Mouse (Mus musculus) macrophage (primary cell): ENCODE results near the gene Lmo3. TPM values are rescaled to one million over a fixed set of nuclear protein-coding genes. Genes with fewer than 3 reads are reported as not detected.

ENCODE experiments used
- H3K27ac ChIP-seq: fragments of 350-480 bp; formaldehyde crosslinking; 2 replicates; pipeline ENCODE4 v1.9.0; 2021
- H3K36me3 ChIP-seq: fragments of 350-480 bp; formaldehyde crosslinking; 2 replicates; pipeline ENCODE4 v1.9.0; 2021; ENCODE audit errors: inconsistent target
- H3K4me3 ChIP-seq: fragments of 350-480 bp; formaldehyde crosslinking; 2 replicates; pipeline ENCODE4 v1.9.0; 2021; ENCODE audit errors: inconsistent target
- H3K79me2 ChIP-seq: fragments of 350-480 bp; formaldehyde crosslinking; 2 replicates; pipeline ENCODE4 v1.9.0; 2021; ENCODE audit errors: inconsistent target
- WGBS: methylation state at CpG from one replicate; pipeline ENCODE4 v1.1.7; 2026; ENCODE audit warnings: inconsistent platforms; ENCODE audit not compliant: missing documents; 5-methylcytosine and 5-hydroxymethylcytosine counted together
- polyA plus RNA-seq: library from polyadenylated mRNA; stranded (reverse); fragments of 250-400 nt; gene quantifications from 3 replicates; pipeline ENCODE4 v1.2.4, GENCODE M21; 2018; ENCODE audit warnings: inconsistent platforms

Lmo3 gene
- polyA plus RNA-seq, 1 experiment from 2014 or later, result not detected

DNA sequence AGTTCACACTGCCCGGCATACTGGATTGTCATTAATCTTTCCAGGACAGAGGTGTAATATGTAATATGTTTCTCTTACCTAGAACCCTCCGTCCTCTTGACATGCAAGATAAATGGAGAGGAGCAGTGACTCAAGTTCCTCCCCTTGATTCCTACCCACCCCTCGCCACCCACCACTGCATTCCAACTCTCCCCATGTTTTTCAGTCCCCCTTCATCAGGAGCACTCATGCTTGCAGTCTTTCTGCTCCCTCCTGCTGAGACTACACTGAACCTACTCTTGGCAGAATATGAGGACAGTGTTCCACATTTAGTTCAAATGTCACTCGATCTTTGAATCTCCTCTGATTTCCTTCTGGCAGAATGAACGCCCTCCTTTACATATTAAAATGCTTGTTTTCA lies 190.7 kb downstream of the Lmo3 start:
- WGBS, result 77% methylated on average over 5 of the region's 5 CpGs
- Histone ChIP-seq H3K4me3 (no peak overlapping the region), H3K79me2 (no peaks in the 10 kb centered on the region), H3K27ac (no peak overlapping the region), H3K36me3 (no peaks in the 10 kb centered on the region)

DNA sequence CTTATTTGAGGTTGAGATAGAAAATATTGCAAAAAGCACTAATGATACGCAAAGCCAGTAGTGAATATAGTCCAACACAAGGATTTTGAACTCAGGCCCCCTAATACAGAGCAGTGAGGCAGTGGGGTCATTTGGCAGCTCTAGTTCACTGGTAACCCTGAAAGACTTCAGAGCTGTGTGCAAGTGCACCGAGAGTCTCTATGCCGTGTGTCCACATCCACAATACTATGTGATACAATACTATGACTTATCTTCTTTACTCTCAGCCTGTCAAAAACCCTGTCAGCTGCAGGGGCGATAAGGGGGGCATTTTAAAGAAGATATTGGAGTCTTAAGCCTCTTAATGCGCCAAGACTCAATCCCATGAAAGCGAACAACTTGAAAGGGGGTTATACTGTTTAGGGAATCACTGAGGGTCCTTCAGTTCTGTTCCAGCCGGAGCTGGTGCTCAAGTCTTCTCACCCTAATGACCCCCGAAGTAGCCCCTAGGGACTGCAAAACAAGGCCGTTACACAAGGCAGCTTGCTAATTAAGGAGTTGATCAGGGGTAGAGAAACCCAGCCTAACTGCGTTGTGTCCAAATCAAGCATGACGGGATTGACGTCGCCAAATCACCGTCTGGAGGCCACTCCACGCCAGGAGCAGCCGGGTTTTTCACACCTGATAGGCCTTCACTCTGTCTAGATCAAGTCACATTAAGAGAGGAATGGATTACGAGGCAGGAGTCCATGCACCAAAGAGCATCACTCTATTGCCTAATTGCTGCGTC lies 193.4 kb downstream of the Lmo3 start:
- Histone ChIP-seq H3K79me2 (no peaks in the 10 kb centered on the region), H3K36me3 (no peaks in the 10 kb centered on the region), H3K4me3 (no peak overlapping the region), H3K27ac (no peak overlapping the region)
- WGBS, result 93% methylated on average over 18 of the region's 18 CpGs

DNA sequence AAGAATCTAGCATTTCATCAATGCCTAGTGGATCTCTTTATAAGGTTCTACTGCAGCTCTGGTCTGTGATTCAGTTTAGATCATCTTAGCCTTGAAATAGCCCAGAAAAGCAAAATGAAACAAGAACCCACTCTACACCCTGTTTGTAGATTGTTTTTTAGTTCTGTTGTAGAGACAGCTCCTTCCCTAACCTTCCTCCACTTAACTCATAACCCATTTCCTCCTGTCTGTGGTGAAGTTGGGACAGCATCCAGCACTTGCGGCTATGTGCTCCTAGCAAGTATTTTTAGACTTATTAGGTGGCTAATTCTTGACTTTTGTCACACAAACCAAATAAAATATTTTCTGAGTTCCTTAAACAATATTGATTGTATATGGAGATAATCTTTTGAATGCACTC lies 198.6 kb downstream of the Lmo3 start:
- Histone ChIP-seq H3K79me2 (no peaks in the 10 kb centered on the region), H3K4me3 (no peak overlapping the region), H3K27ac (no peak overlapping the region), H3K36me3 (no peaks in the 10 kb centered on the region)
- WGBS, result 0% methylated on average over 1 of the region's 1 CpGs

DNA sequence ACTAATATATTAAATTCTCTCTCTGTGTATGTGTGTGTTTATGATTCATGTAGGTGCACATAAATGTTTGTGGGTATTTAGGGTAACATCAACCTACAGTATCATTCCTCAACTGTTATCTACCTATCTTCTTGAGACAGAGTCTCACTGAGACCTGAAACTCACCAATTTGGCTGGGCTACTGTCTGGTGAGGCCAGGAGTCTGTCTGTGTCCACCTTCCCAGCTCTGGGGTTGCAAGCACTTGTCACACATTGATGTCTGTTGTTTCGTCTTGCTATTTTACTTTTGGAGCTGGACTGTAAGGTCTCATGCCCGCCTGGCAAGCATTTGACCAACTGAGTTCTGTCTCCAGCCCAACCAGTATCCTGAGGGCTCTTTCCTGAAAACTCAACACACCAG lies 210.6 kb downstream of the Lmo3 start:
- H3K36me3 ChIP-seq, result no peaks in the 10 kb centered on the region
- H3K4me3 ChIP-seq, result no peak overlapping the region
- H3K27ac ChIP-seq, result no peak overlapping the region
- 85% methylated on average over 2 of the region's 2 CpGs for WGBS
- no peaks in the 10 kb centered on the region for H3K79me2 ChIP-seq

DNA sequence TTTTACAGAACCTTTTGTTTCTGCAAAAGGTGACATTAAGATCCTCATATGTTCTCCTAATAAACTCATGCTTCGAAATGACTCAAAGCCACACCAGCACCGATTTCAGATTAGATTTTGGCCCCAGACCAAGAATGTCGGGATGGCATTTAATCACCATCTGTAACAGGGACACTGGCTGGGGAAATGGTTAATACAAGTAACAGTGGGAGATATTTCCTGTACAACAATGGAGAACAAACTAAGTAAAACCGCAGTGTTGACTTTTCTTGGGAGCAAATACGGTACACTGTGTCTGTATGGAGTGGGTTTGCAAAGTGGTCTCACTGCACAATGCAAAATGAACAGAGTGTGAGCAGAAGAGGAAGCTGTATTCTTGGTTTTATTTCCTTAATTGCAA lies 217.7 kb downstream of the Lmo3 start:
- H3K79me2 ChIP-seq, result no peaks in the 10 kb centered on the region
- no peaks in the 10 kb centered on the region for H3K36me3 ChIP-seq
- H3K4me3 ChIP-seq, result no peak overlapping the region
- 2% methylated on average over 5 of the region's 5 CpGs for WGBS
- H3K27ac ChIP-seq, result no peak overlapping the region

DNA sequence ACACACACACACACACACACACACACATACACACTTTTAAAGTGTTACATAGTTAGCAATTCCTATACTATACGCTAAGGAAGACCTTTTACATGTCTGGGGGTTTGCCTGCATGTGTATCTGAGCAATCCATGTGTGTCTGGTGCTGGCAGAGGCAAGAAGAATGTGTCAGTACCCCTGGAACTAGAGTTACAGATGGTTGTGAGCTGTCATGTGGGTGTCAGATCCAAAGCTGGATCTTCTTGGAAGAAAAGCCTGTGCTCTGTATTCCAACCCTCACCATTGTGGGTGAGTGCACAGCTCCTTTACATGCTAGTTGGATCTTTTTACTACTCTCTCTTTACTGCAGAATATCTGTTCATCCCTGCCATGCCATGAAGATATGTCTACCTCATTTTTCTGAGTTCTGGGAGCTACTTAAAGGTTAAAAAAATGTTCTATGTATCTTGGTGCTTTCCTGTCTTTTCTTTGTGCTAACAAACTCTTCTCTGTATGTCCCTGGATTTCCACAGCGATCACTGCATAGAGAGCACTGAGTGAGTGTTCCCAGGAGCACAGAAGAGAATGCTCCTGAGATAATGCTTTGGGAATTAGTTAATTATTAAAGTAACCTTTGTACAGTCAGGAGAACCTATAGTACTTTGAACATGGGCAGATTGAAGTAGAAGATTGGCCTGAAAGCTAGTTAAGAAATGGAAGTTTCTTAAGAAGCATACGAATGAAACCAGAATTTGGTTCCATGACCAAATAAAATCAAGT lies 231.0 kb downstream of the Lmo3 start:
- 84% methylated on average over 3 of the region's 3 CpGs for WGBS
- H3K27ac ChIP-seq, result no peak overlapping the region
- H3K4me3 ChIP-seq, result no peak overlapping the region
- no peaks in the 10 kb centered on the region for H3K36me3 ChIP-seq
- no peaks in the 10 kb centered on the region for H3K79me2 ChIP-seq

DNA sequence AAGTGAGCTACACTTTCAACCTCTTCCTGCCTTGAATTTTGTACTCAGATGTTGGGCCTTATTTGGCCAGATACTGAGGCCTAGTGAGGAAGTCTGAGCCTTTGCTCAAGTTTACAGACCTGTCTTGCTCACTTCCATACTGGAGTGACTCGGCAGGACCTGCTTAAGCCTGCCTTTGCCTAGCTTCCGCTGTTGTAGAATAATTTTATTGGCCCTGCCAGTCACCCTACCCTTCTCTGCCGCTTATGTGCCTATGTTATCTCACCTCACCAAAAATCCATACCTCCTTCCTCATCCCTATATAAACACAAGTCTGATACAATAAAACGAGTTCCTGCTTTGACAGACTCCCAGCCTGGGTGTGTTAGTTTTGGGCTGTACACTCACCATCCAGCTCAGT lies 235.2 kb downstream of the Lmo3 start:
- H3K27ac ChIP-seq, result no peak overlapping the region
- no peak overlapping the region for H3K4me3 ChIP-seq
- H3K79me2 ChIP-seq, result no peaks in the 10 kb centered on the region
- no peaks in the 10 kb centered on the region for H3K36me3 ChIP-seq
- WGBS, result 73% methylated on average over 4 of the region's 4 CpGs

DNA sequence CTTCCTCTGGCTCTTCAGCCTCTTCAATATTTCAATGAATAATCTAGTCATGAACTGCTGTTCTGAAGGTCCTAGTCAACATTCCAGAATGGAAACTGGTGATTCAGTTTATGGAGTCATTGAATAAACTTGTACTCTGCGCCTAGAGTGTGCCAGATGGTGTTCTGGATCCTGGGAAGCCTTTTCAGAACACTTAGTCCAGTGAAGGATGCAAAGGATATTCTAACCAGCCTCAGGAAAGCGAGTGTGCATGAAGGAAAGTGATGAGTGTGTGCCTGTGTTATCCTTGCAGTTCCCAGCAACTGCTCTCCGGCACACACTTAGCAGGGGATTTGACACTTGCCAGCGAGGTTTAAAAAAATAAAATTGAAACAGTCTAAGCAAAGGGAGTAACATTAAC lies 245.9 kb downstream of the Lmo3 start:
- no peak overlapping the region for H3K27ac ChIP-seq
- H3K4me3 ChIP-seq, result no peak overlapping the region
- H3K79me2 ChIP-seq, result no peaks in the 10 kb centered on the region
- WGBS, result 77% methylated on average over 4 of the region's 4 CpGs
- no peaks in the 10 kb centered on the region for H3K36me3 ChIP-seq

DNA sequence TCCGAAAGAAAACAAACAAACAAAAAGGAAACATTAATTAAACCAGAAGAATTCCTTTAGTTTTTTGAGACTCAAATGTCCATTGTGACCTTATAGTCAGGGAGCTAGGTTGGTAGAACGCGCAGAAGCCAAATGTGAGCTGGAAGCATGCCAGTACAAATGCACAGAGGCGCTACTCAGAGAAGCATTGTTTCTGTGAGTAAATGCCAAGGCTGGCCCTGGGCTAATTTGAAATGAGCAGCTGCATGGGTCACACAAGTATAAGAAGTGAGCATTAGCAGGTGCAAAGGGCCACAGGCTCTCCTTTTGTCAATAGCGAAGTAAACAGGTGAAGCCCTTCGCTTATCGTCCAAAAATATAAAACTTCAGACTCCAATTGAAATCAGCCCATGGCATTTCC lies 247.8 kb downstream of the Lmo3 start:
- WGBS, result 92% methylated on average over 7 of the region's 7 CpGs
- no peak overlapping the region for H3K4me3 ChIP-seq
- no peaks in the 10 kb centered on the region for H3K36me3 ChIP-seq
- no peaks in the 10 kb centered on the region for H3K79me2 ChIP-seq
- H3K27ac ChIP-seq, result no peak overlapping the region

DNA sequence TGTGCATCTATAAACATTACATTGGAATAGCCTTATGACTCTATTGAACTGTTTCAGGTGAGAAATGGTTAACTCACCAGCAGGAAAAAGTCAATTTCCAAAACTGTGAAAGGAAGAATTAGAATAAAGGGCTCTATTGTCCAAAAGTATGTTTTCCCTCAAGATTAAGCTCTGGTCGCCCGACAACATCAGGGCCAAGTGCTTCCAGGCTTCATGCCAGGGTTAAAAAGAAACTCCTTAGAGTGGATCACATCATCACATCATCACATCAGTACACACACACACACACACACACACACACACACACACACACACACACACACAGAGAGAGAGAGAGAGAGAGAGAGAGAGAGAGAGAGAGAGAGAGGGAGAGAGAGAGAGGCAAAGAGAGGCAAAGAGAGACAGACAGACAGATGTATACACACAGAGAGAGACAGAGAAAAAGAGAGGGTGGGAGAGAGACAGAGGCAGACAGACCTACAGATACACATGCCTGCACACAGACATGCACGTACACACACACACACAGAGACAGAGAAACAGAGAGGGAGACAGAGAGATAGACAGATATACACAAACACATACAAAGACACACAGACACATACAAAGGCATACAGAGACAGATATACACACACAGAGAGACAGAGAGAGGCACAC lies 255.9 kb downstream of the Lmo3 start:
- H3K27ac ChIP-seq, result no peak overlapping the region
- no peaks in the 10 kb centered on the region for H3K79me2 ChIP-seq
- no peak overlapping the region for H3K4me3 ChIP-seq
- WGBS, result 52% methylated on average over 2 of the region's 3 CpGs
- no peaks in the 10 kb centered on the region for H3K36me3 ChIP-seq

DNA sequence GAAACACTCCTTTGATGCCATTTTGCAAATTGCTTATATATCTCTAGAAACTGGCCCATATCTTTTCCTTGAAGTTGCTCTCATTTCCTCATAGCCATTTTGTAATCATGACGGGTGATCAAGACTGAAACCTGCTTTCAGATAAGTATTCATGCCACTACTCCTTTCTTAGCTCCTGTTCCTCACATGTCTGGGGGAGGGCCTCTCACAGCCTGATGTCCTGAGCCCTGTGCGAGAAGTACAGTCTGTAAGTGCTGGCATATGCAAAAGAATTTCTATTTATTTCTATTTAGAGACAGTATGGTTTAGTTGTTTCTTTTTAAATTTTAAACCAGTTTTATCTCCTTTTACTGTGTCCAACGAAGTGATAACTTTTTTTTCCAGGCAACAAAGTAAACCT lies 256.6 kb downstream of the Lmo3 start:
- Histone ChIP-seq H3K4me3 (no peak overlapping the region), H3K79me2 (no peaks in the 10 kb centered on the region), H3K36me3 (no peaks in the 10 kb centered on the region), H3K27ac (no peak overlapping the region)
- WGBS, result 67% methylated on average over 3 of the region's 3 CpGs

DNA sequence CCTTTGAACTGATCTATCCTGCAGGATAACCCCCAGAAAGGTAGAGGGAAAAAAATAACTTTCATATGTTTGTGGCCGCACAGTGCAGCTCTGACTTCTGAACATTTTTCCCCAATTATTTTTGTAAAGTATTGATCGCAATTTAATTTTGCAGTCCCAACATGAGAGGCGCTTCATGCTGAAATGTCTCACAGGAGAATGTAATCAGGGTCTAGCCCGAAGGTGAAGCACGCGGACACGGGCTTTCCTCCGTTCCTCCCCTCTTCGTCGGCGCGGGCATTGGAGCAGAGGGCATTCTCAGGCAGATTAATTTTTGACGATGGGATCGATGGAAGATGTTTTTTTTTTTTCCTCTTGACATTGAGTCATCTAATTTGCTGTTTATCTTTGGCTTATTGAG lies 258.4 kb downstream of the Lmo3 start:
- no peak overlapping the region for H3K4me3 ChIP-seq
- WGBS, result 93% methylated on average over 13 of the region's 14 CpGs

DNA sequence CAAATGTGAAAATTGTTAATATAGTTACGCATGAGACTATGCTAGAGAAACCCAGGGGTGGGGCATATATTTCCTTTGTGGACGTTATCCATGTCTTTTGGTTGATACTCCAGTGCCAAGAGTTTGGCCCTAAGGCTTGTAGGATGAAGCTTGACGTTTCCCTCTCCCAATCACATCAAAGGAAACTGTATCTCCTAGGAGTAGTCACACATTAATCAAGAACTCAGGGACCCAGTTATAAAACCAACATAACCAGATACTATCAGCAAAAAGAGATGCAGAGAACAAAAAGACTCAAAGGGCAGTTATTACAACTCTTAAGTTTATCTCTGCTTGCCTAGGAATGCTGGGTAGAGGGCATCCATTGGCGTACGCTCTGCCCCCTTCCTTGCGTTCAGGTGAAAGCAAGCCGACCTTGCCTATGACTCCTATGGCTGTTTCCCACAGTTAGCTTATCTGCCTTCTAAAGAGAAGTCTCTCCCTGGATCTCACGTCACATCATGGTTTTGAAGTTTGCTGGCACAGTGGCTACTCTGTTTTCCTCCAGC lies 261.5 kb downstream of the Lmo3 start:
- Histone ChIP-seq H3K27ac (no peak overlapping the region), H3K79me2 (no peaks in the 10 kb centered on the region), H3K36me3 (no peaks in the 10 kb centered on the region), H3K4me3 (no peak overlapping the region)
- WGBS, result 87% methylated on average over 8 of the region's 8 CpGs

More for the DNA sequence above, 258.4 kb downstream of the Lmo3 start:
- no peaks in the 10 kb centered on the region for H3K79me2 ChIP-seq
- H3K36me3 ChIP-seq, result no peaks in the 10 kb centered on the region
- H3K27ac ChIP-seq, result no peak overlapping the region
